Mouse (Mus musculus) retina, postnatal 1 day (tissue): ENCODE measurements around the gene S100a3.

Source experiments
- DNase-seq: peaks from one replicate; pipeline ENCODE4 v3.0.0-alpha.2; 2012

S100a3 gene

DNA sequence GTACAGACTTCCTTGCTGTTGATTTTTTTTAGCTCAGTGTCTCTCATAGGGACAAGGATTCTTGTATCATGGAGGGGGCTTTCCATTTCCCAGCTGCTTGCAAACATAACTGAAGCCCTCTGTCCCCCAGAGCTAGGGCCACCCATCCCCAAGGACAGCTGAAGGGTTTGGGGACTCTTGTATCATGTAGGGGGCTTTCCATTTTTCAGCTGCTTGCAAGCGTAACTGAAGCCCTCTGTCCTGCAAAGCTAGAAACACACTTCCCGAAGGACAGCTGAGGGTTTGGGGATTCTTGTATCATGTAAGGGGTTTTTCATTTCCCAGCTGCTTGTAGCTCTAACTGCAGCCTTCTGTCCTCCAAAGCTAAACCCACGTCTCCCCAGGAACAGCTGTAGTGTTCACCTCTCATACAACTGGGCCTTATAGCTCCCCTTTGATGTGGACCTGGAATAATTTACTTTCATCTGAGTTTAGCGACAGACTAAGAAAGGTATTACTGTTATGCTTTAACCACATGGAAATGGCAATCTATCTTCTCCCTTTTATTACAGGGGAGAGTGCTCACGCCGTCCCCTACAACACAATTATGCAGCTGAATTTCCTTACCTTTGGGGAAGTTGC lies at the start of gene S100a3:
Gene S100a3, plus strand, starts transcription at position 571 of the 621 bp plus-strand sequence.
- DNase-seq: no peak

GRCm38 (mm10) chr3:90512276-90512675 lies 48.1 kb upstream of the S100a3 start:
- DNase-seq: no peak

DNA sequence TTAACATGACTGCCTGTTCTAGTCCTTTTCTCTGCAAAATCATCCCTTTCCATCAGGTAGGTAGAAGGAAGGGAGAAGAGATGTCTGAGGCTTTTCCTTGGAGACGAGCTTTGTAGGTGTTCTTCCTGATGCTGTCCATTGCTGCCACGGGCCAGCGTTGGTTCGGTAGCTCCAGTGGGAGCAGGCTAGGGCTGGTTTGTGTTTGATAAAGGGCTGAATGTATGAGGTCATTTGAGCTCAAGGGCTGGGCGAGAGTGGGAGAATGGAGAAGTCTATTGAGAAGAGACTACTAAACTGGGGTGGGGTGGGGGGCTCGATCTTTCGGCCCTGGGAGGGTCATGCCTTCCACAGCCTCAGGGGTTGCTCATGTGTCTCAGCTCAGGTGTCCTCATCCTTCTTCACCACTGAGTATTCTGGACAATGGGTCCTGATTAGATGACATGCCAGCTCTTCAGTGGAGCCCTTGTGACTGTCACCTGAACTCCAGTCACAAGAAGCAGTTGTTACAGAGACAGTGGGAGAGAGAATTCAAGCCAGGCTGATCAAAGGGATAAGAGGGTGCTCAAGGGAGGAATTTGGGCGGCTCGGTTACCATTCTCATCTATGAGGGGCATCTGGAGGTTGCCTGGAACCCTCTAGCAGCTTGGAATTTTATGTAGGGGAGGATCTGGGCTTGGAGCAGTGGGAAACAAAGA lies 47.3 kb upstream of the S100a3 start:
- no peak for DNase-seq

DNA sequence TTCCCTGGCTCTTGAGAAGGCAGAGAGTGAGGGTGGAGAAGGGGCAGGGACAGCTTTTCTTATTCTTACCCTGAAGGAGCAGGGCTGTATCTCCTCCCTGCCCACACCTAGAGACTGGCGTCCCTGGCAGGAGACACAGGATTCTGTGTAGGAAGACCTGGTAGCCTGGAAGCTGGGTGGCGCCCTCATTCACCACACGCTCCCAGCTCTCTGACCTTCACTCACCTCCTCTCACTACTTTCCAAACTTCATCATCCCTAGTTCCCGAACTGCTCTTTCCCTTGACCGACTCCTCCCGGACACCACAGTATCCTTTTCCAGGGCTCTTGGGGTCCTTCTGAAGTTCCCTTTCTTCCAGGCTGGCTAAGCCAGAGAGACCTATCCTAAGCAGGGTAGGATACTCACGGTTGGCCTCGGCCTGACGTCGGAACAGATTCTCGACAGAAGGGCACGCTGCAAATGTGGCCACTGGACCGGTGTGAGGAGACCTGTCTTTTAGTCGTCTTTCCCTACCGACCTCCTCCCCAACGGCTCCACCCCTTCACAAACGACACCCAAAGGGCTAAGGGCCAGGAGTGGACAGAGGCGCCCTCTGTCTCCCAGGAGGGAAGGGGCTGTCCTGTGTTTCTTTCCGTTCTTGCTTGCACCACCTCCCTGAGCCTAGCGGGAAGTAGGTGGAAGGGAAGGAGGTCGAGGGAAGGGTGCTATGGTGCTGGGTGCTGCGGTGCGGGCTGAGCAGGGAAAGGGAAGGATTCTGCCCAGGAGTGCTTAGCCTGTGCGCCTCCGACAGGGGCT lies 46.4 kb upstream of the S100a3 start, which contains the start of the genes S100a1 and S100a13:
Gene S100a1, minus strand, starts transcription at position 597 of the 795 bp plus-strand sequence.
Gene S100a13, plus strand, starts transcription at position 640 of the 795 bp plus-strand sequence.
- DNase-seq: peak; percentile 72

GRCm38 (mm10) chr3:90514691-90515090 lies 45.7 kb upstream of the S100a3 start:
- DNase-seq: peak; percentile 68

GRCm38 (mm10) chr3:90515242-90515641 lies 45.1 kb upstream of the S100a3 start:
- DNase-seq: no peak

- DNase-seq: no peak
These were observed 44.6 kb upstream of the S100a3 start for GRCm38 (mm10) chr3:90515789-90516188.

DNA sequence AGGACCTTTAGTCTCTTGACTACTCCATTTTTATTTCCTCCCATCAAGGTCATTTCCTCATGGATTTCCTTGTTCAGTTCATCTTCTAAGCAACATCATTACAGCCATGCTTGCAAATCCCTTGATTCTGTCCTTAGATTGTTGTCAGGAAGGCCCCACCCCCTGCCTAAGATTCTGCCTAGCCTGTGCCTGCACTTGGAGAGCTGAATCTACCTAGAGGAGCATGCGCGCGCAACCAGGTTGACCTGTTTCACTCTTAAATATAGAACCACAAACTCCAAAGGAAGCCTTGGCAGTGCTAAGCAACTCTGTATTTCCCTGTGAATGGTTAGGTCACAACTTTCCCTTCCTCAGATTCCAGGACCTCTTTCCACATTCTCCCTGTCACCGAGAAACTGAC lies 42.7 kb upstream of the S100a3 start:
- no peak for DNase-seq

DNA sequence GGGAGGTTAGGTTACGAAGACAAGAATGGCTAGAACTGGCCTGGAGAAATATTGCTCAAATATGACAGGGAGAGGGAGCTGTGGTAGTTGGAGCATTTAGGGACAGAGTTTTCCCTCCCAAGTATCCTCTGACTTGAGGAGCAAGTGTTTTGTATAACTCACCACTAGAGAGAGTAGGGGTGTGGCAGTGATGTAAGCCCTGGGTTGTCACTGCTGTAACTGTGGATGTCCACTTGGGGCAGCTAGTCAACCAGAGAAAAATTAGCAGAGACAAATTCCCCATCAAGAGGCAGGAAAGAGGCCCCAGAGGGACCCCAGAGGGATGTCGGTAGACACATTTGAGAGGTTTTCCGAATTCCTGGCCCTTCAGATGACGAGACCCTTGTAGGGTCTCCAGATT lies 35.0 kb upstream of the S100a3 start:
- peak; percentile 74 for DNase-seq

DNA sequence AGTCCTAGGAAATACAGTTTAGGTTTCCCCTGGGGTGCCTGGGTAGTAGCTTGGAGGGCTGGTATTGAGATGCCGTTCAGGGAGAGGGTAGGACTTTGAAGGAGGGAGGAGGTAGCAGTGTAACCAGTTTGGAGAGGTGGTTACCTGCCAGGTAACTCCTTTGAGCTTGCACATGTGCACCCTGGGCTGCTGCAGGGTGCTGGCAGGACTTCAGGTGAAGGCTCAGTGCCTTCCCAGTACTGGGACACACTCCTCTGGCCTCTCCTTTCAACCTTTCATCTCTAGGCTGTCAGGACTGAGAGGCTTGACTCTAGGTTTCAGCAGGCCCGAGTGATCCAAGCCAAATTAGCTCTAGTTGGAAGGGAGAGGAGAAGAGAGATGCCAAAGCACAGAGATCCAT lies 34.3 kb upstream of the S100a3 start:
- no peak for DNase-seq

DNA sequence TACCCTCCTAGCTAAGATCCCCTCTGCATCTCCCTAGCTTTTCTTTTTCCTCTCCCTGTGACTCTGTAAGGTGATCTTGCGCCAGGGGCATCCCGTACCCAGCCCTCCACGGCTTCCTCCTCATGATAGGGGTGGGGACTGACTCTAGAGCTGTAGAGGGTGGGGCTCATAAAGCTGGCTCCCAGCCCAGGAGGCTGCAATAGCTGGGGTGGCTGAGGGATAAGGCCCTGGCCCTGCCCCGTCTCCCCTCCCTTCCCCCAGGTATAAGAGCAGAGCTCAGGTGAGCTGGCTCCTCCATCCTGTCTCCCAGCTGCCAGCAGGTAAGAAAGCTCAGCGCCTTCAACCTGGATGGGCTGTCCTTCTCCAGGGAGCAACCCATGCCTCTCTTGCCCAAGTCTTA lies 33.8 kb upstream of the S100a3 start, which contains the start of gene S100a14:
Gene S100a14, plus strand, starts transcription at position 277 of the 400 bp plus-strand sequence.
- DNase-seq: no peak

- no peak for DNase-seq
These were observed 33.0 kb upstream of the S100a3 start for GRCm38 (mm10) chr3:90527291-90527873.

DNA sequence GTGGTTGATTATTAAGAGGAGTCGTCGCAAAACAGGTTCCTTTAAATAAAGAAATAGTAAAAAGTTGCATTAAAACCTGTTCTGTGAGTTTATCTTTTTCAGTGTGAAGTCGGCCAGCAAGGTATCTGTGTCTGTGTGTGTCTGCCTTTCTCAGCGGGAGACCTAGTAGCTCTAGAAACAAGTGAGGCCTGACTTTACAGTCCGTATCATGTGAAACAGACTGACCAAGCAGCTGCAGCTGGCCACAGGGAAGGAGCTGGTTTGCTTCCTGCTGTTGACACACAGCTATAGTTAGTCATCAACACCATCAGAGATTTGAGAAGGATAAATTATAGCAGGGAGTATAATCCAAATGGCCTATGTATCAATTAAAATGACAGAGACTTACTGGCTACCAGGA lies 28.7 kb upstream of the S100a3 start:
- no peak for DNase-seq

GRCm38 (mm10) chr3:90535446-90535845 lies 24.9 kb upstream of the S100a3 start:
- no peak for DNase-seq

GRCm38 (mm10) chr3:90537141-90537904 lies 23.1 kb upstream of the S100a3 start, which contains the start of gene S100a16:
TSS of gene S100a16 (plus strand) at chr3:90537254.
- DNase-seq: no peak

DNA sequence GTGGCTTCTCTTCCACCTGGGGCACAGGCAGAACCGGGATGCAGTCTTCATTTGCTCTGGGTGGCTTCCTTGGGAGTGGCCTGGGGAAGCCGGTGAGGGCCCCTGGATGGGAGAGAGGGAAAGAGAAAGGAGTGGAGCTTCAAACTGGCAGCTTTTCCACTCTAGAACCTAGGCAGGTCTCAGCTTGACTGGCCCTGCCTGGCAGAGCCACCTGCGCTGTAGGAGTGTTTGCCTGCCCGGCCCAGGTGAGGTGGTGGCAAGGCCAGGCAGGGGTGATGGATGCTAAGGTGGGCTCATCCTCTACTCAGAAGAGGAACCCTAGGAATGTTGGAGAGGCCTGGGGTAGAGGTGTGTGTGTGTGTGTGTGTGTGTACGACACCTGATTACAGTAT lies 22.5 kb upstream of the S100a3 start:
- DNase-seq: no peak

- DNase-seq: peak; percentile 61
These were observed 19.5 kb upstream of the S100a3 start for GRCm38 (mm10) chr3:90540904-90541303.

- no peak for DNase-seq
These were observed 10.5 kb upstream of the S100a3 start for GRCm38 (mm10) chr3:90549676-90550420.

DNA sequence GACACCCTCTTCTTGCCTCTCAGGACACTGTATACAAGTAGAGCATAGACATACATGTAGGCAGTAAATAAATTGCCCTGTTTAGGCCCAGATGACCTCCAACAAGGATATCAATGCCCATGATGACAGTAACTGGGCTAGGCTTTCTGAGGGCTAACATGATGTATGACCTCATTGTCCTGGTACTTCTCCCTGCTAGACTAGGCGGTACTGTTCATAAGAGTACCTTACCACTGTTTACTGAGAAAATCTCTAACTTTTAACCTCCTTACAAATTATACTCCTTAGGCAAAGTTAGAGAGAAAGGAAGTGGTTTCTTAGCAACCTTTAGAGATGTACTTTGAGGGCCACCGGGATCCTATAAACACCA lies 10.0 kb upstream of the S100a3 start:
- DNase-seq: no peak

GRCm38 (mm10) chr3:90552231-90552630 lies 8.1 kb upstream of the S100a3 start:
- no peak for DNase-seq

DNA sequence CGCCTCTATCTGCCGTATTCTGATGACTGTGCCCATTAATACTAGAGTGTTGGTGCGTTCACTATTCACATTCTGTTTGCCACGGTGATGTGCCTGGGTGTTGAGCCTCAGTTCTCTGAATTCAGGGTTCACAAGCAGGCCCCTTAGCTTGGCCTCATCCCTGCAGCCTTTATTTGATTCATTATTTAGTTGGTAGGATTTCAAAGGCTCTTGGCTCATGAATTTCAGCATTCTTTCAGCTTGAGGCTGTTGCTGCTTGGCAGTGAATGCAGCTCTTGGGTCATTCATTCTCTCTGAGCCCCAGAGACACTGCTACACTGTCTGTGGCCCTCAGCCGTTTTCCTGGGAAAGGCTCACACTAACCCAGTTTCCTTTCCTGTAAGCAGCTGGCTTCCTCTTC lies 4.4 kb upstream of the S100a3 start:
- DNase-seq: no peak

DNA sequence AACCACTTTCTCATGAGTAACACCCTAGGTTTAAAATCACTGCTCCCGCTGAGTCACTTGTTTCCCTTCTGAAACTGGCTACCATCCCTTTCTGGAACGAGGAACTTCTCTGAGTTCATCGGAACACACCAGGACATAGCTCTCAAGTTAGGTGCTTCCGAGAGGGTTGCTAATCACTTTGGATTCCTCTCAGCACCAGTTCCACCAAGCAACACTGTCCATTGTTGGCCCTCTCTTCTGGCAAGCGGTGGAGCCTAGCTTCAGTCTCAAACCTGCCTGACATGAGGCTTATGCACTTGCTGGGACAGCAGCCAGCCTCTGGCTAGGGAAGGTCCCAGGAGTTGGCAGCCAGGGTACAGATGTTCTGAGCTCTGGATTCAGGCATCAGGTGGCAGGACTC lies 14.3 kb downstream of the S100a3 start:
- no peak for DNase-seq
